Mouse (Mus musculus): ENCODE measurements around the gene Cux2.

DNA sequence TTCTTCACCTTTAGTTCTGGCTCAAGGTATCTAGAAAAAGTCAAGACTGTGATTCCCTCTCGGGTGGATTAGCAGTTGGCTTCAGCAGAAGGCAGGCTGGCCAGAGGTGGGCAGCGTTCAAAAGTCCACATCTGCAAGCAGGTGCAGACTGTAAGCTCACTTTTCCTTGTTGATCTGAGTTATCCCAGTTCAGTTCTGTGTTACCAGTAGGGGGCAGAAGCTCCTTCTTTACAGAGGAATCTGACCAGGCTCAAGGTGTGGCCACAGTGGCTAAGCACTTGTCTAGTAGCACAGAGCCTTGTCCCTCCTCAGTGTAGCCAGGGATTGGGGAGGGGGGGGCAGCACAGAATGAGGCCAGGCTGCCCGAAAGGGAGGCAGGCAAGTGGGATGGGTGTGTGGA, 234.8 kb downstream of the Cux2 start:
- TF ChIP-seq POLR2A (IDR thresholded peaks at IDR 0.05; ENCODE audit: insufficient read length, low read depth) (peak; percentile 47), REST (IDR thresholded peaks at IDR 0.05; ENCODE audit: insufficient read depth, insufficient read length) (no peak), E2F4 (IDR thresholded peaks at IDR 0.05; ENCODE audit: insufficient read depth) (no peak), MAX (IDR thresholded peaks at IDR 0.05; ENCODE audit: low read depth) (no peak), USF1 (IDR thresholded peaks at IDR 0.05; ENCODE audit: low read depth) (no peak)

Measured in myocyte (in vitro differentiated cells).